Mouse (Mus musculus) lung, adult 2 months (tissue): Measurements from ENCODE around the gene Itga2. TPM values are rescaled to one million over a fixed set of nuclear protein-coding genes. Genes with fewer than 3 reads are reported as not detected.

Experiments
- DNase-seq: peaks from one replicate; pipeline ENCODE4 v3.0.0; 2022
- H3K4me1 ChIP-seq: fragments of 200-500 bp; 2 replicates; pipeline ENCODE4 v1.6.1; 2011; ENCODE audit warnings: low read length; ENCODE audit not compliant: control insufficient read depth, insufficient read depth
- H3K4me3 ChIP-seq: fragments of 200-500 bp; replicated peaks from 2 replicates; pipeline ENCODE3; 2011; ENCODE audit warnings: low read depth, mild to moderate bottlenecking, control low read depth, low read length; ENCODE audit errors: extremely low read depth
- CTCF ChIP-seq: fragments of 200-500 bp; IDR thresholded peaks from 2 replicates; pipeline ENCODE4 v1.5.1; 2011; ENCODE audit warnings: mild to moderate bottlenecking, low read length, control low read depth; ENCODE audit not compliant: insufficient read depth
- POLR2A ChIP-seq: fragments of 200-500 bp; IDR thresholded peaks from 2 replicates; pipeline ENCODE4 v1.6.1; 2011; ENCODE audit warnings: low read depth, mild to moderate bottlenecking, control low read depth, low read length, borderline replicate concordance; ENCODE audit errors: extremely low read depth
- WGBS: fragments of 180-500 bp; shearing (Covaris S2); methylation state at CpG from one replicate; pipeline ENCODE4 v1.1.7; 2018; 5-methylcytosine and 5-hydroxymethylcytosine counted together
- polyA plus RNA-seq: library from polyadenylated mRNA; depleted of rRNA; stranded (reverse); fragments of >200 nt; gene quantifications from 2 replicates; pipeline ENCODE4 v1.2.3, GENCODE M21; 2012

Gene Itga2
- polyA plus RNA-seq, 1 experiment: 3.5 TPM

GRCm38 (mm10) chr13:114923331-114923730 is 8.6 kb downstream of the Itga2 start:
- Histone ChIP-seq H3K4me3 (no peak overlapping the region), H3K4me1 (peaks cover 3% of the 10 kb centered on the region)
- TF ChIP-seq POLR2A (no peak), CTCF (no peak)
- 55% methylated on average over 9 of the region's 9 CpGs for WGBS
- no peak for DNase-seq

- 36% methylated on average over 5 of the region's 5 CpGs for WGBS
- TF ChIP-seq CTCF (no peak), POLR2A (no peak)
- no peak for DNase-seq
- peaks cover 5% of the 10 kb centered on the region for H3K4me1 ChIP-seq
- H3K4me3 ChIP-seq: no peak overlapping the region
Measured at GRCm38 (mm10) chr13:114915767-114916166, 16.1 kb downstream of the Itga2 start.

DNA sequence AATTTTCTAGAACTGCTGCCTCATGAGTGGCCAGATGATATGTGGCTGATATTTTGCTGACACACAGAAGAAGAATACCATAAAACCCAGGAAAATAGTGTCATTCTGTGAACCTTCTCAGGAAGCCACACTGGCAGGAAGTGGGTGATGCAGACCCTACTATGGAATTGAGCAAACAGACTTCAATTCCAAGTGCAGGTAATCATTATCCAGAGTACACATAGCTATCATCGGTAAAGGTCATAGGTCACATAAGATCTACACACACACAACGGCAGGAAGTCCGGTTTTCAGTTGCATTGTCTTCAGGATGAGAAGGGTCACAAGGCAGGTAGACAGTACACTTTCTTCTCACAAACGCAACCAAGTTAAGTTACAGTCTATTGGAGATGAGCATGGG is 16.9 kb downstream of the Itga2 start:
- Histone ChIP-seq H3K4me3 (no peak overlapping the region), H3K4me1 (peaks cover 5% of the 10 kb centered on the region)
- DNase-seq: no peak
- WGBS: 36% methylated on average over 4 of the region's 4 CpGs
- TF ChIP-seq POLR2A (no peak), CTCF (no peak)

- TF ChIP-seq CTCF (no peak), POLR2A (no peak)
- Histone ChIP-seq H3K4me1 (peaks cover 5% of the 10 kb centered on the region), H3K4me3 (no peak overlapping the region)
- 68% methylated on average over 4 of the region's 4 CpGs for WGBS
- DNase-seq: no peak
Measured at GRCm38 (mm10) chr13:114914559-114914958, 17.3 kb downstream of the Itga2 start.

GRCm38 (mm10) chr13:114910629-114911028 is 21.3 kb downstream of the Itga2 start:
- peaks cover 3% of the 10 kb centered on the region for H3K4me1 ChIP-seq
- H3K4me3 ChIP-seq: no peak overlapping the region
- no peak for TF ChIP-seq CTCF
- no peak for TF ChIP-seq POLR2A
- 70% methylated on average over 9 of the region's 9 CpGs for WGBS
- DNase-seq: no peak

DNA sequence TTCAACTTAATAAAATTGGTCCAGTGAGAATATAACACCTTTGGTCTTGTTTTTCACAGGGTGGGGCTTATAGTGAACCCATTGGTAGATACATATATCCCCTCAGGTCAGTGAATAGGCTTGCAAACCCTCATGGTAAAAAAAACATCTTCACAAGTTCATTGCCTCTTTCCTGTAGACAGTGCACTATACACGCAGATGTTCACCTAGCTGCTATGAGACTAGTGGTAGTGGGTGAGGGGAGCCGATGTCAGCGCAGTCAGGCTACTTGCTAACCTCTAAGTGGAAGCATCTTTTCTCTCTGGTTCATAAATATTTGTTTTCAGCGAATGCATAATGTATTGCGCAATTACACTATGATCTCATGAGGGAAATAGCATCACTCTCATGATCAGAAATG is 22.4 kb downstream of the Itga2 start:
- DNase-seq: no peak
- TF ChIP-seq CTCF (no peak), POLR2A (no peak)
- no peaks in the 10 kb centered on the region; the same call in 1 of the 2 replicates for H3K4me1 ChIP-seq
- H3K4me3 ChIP-seq: no peak overlapping the region
- 80% methylated on average over 5 of the region's 5 CpGs for WGBS

GRCm38 (mm10) chr13:114907876-114908275 is 24.0 kb downstream of the Itga2 start:
- no peak overlapping the region for H3K4me3 ChIP-seq
- WGBS: 82% methylated on average over 4 of the region's 4 CpGs
- TF ChIP-seq CTCF: no peak
- no peak for TF ChIP-seq POLR2A
- no peak for DNase-seq
- no peaks in the 10 kb centered on the region; the same call in 1 of the 2 replicates for H3K4me1 ChIP-seq

DNA sequence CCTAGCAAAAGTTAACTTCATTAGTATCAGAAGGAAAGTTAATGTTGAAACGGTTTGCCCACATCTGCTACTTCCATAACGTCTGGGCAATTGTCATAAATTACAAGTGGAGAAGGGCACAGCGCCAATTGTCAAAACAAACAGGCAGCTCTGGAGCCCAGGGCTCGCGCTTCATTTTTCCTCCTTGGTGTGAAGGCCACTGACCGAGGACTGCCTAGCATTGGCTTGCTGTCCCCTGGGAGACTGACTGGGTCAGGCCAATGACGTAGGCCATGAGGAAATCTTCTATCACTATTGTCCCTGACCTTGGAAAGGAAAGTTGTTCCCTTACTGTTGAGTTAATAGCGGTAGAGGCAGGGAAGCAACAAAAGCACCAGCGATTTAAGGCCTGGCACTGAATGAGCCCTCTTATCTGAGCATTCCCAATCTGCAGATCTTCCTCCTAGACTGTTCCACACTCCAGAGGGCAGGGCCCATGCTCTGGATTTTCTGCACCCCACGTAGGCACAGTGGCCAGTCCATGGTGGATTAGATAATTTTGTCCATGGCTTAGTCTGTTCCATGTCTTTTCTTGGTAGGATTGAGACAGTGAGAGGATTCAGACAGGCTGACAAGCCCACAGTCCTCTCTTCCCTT is 35.0 kb downstream of the Itga2 start:
- 34% methylated on average over 10 of the region's 10 CpGs for WGBS
- DNase-seq: peak; percentile 30
- H3K4me3 ChIP-seq: no peak overlapping the region
- H3K4me1 ChIP-seq: peaks cover 16% of the 10 kb centered on the region
- TF ChIP-seq CTCF (no peak), POLR2A (no peak)

- WGBS: 20% methylated on average over 7 of the region's 7 CpGs
- TF ChIP-seq CTCF (no peak), POLR2A (no peak)
- DNase-seq: peak; percentile 7
Measured at GRCm38 (mm10) chr13:114895896-114896295, 36.0 kb downstream of the Itga2 start.

GRCm38 (mm10) chr13:114894718-114895117 is 37.2 kb downstream of the Itga2 start:
- TF ChIP-seq POLR2A (no peak), CTCF (no peak)
- peaks cover 19% of the 10 kb centered on the region for H3K4me1 ChIP-seq
- no peak overlapping the region for H3K4me3 ChIP-seq
- DNase-seq: no peak

More at GRCm38 (mm10) chr13:114895896-114896295, 36.0 kb downstream of the Itga2 start:
- peaks cover 19% of the 10 kb centered on the region for H3K4me1 ChIP-seq
- no peak overlapping the region for H3K4me3 ChIP-seq
